Mouse (Mus musculus): ENCODE measurements around the gene Smc2. TPM values are rescaled to one million over a fixed set of nuclear protein-coding genes. Genes with fewer than 3 reads are reported as not detected.
"Not testable (repeated sequence)": the region's sequence is repeated elsewhere in the genome, so short reads cannot be mapped to it uniquely, and the experiment has no call there.

Gene Smc2
- 198 and 226 TPM in 2 replicates for polyA plus RNA-seq (2015; fragmentation: Nextera tagmentation; extraction: Ambion mirVana)

- peak; percentile 100 for ATAC-seq (replicated peaks; ENCODE audit: low FRiP score)
- H3K9me3 ChIP-seq (replicated peaks), result no peaks in the 10 kb centered on the region
- under 1% methylated on average over 53 of the region's 53 CpGs for WGBS
- peak within 1 kb of the TSS; percentile 93 for H3K4me3 ChIP-seq (replicated peaks)
- H3K4me2 ChIP-seq, result peak within 1 kb of the TSS; percentile 67
- H3K9ac ChIP-seq, result peak within 1 kb of the TSS; percentile 72
- H3K4me1 ChIP-seq, result peaks cover 7% of the 10 kb centered on the region; the same call in 1 of the 2 replicates
- no peaks in the 10 kb centered on the region for H3K27me3 ChIP-seq
- H3K27ac ChIP-seq, result peak within 1 kb of the TSS; percentile 86
- H3K36me3 ChIP-seq, result peaks cover 24% of the 10 kb centered on the region
Measured at GRCm38 (mm10) chr4:52438886-52439664, at the start of gene Smc2. TSS of gene Smc2 (plus strand) at chr4:52439243.

DNA sequence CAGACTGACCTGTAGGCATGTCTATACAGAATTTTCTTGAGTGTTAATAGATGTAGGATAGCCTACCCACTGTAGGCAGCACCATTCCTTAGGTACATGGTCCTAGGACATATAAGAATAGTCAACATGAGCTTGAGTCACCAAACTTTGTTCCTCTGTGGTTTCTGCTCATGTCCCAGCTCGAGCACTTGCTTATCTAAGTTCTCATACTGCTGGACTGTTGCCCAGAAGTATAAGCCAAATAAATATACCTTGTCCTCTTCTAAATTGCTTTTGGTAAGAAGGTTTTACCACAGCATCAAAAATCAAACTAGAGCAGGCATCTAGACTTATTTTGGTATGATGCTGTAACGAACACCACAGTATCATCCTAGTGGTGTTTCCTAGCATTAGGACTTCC lies 27.5 kb upstream of the Smc2 start:
- no peak for ATAC-seq (replicated peaks; ENCODE audit: low FRiP score)
- no peak overlapping the region for H3K27ac ChIP-seq
- no peaks in the 10 kb centered on the region for H3K9me3 ChIP-seq (replicated peaks)
- 82% methylated on average over 2 of the region's 2 CpGs for WGBS
- no peak overlapping the region for H3K4me3 ChIP-seq (replicated peaks)
- H3K4me1 ChIP-seq, result no peaks in the 10 kb centered on the region
- no peak overlapping the region for H3K9ac ChIP-seq
- no peak overlapping the region for H3K4me2 ChIP-seq
- no peaks in the 10 kb centered on the region for H3K36me3 ChIP-seq
- H3K27me3 ChIP-seq, result no peaks in the 10 kb centered on the region

DNA sequence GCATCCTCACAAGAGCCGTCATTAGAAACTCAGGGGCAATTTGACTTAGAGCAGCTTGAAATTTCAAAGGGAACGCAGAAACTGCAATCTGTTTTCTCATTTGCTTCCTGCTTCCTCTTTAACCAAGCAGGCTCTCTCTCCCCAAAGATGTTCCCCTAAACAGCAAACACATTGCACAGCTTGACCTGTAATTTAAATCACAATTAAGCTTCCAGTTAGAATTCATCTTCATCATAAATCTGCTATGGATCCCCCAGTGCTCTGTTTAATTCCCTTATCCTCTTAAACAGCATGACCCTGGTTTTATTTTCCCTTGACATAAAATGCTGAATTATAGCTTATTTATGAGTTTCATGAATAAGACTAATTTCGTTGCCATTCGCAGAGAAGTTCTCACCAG lies 15.4 kb upstream of the Smc2 start:
- Histone ChIP-seq H3K4me3 (replicated peaks) (no peak overlapping the region), H3K9ac (no peak overlapping the region), H3K4me1 (no peaks in the 10 kb centered on the region), H3K36me3 (no peaks in the 10 kb centered on the region), H3K27ac (no peak overlapping the region), H3K27me3 (no peaks in the 10 kb centered on the region), H3K4me2 (no peak overlapping the region), H3K9me3 (replicated peaks) (no peaks in the 10 kb centered on the region)
- 41% methylated on average over 4 of the region's 4 CpGs for WGBS
- ATAC-seq (replicated peaks; ENCODE audit: low FRiP score), result no peak

DNA sequence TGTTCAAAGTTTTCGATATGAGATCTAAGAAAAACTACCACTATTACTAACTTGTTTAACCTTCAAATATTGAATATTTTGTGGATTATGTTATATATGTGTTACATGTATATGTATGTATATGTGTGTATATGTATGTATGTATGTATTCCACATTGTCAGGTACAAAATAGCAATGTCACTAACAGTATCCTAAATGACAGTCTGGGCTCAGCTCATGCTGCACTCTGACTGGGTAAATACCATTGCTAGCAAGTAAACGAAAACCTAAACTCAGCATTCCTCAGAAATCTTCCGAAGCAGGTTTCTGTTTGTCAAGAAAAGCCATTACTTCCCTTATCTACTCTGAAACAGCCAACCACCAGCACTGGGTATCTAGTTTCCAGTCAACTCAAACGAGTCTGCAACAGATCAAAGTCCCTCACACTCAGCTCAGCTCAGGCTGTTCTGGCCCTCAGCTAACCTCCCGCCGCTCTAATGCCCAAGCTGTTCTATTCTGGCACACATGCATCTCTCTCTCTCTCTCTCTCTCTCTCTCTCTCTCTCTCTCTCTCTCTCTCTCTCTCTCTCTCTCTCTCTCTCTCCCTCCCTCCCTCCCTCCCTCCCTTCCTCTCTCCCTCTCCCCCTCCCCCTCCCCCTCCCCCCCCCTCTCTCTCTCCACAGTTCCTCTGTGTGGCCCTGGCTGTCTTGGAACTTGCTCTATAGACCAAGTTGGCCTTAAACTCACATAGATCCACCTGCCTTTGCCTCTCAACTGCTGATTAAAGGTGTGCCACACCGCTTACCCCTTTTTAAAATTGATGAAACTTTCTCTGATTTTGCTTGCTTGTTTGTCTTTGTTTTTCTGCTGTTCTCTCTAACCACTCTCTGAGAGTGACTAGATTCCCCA lies 9.5 kb upstream of the Smc2 start:
- no peaks in the 10 kb centered on the region for H3K27me3 ChIP-seq
- 39% methylated on average over 7 of the region's 7 CpGs for WGBS
- 0 out of 2 replicates have a peak overlapping the region, but pooled peaks have one; percentile 12 for H3K4me2 ChIP-seq
- peak; percentile 89 for ATAC-seq (replicated peaks; ENCODE audit: low FRiP score)
- H3K36me3 ChIP-seq, result no peaks in the 10 kb centered on the region
- no peak overlapping the region for H3K27ac ChIP-seq
- H3K4me1 ChIP-seq, result no peaks in the 10 kb centered on the region
- no peak overlapping the region for H3K9ac ChIP-seq
- no peaks in the 10 kb centered on the region for H3K9me3 ChIP-seq (replicated peaks)
- H3K4me3 ChIP-seq (replicated peaks), result no peak overlapping the region

GRCm38 (mm10) chr4:52435551-52435950 lies 3.5 kb upstream of the Smc2 start:
- ATAC-seq (replicated peaks; ENCODE audit: low FRiP score); H3K4me2 ChIP-seq; H3K9ac ChIP-seq; H3K36me3 ChIP-seq; H3K4me3 ChIP-seq (replicated peaks); H3K27me3 ChIP-seq; H3K4me1 ChIP-seq; H3K27ac ChIP-seq; H3K9me3 ChIP-seq (replicated peaks): not testable (repeated sequence)
- 98% methylated on average over 2 of the region's 2 CpGs for WGBS

DNA sequence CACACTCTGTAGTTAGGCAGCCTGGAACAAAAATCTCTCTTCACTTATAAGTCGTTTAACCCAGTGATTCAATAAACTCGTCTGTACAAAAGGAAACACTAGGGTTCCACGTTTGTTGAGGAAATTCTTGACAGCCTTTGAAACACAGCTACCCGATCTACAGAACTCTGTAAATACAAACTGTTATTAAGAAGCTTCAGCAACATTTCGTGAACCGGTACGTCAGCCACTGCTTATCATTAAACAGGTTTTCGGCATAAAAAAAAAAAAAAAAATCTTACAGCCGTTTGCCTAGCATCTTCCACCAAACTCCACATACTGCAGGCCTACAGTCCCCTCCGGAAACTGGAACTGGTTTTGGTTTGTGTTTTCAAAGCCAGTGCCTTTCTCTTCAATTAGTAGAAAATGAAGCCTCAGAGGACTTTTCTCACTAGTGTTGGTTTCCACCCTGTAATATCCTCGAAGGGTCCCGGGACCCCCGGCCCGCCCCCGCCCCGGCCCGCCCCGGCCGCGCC lies 615 bp upstream of the Smc2 start:
- H3K4me1 ChIP-seq, result peaks cover 7% of the 10 kb centered on the region; the same call in 1 of the 2 replicates
- under 1% methylated on average over 20 of the region's 20 CpGs for whole genome bisulfite sequencing
- H3K36me3 ChIP-seq, result peaks cover 18% of the 10 kb centered on the region
- H3K4me3 ChIP-seq (replicated peaks), result peak overlapping the region; percentile 93
- peak overlapping the region; percentile 86 for H3K27ac ChIP-seq
- peak overlapping the region; percentile 72 for H3K9ac ChIP-seq
- peak overlapping the region; percentile 67 for H3K4me2 ChIP-seq
- no peaks in the 10 kb centered on the region for H3K9me3 ChIP-seq (replicated peaks)
- ATAC-seq (replicated peaks; ENCODE audit: low FRiP score), result no peak; the same call in 1 of the 2 replicates
- no peaks in the 10 kb centered on the region for H3K27me3 ChIP-seq

GRCm38 (mm10) chr4:52459726-52460125 lies 20.7 kb downstream of the Smc2 start:
- Histone ChIP-seq H3K27ac (no peak overlapping the region), H3K36me3 (peaks cover 77% of the 10 kb centered on the region), H3K9me3 (replicated peaks) (no peaks in the 10 kb centered on the region), H3K4me2 (no peak overlapping the region), H3K4me3 (replicated peaks) (no peak overlapping the region), H3K9ac (no peak overlapping the region), H3K4me1 (no peaks in the 10 kb centered on the region), H3K27me3 (no peaks in the 10 kb centered on the region)
- 91% methylated on average over 1 of the region's 1 CpGs for whole genome bisulfite sequencing
- no peak for ATAC-seq (replicated peaks; ENCODE audit: low FRiP score)

- Histone ChIP-seq H3K4me1 (no peaks in the 10 kb centered on the region), H3K9ac (no peak overlapping the region), H3K27me3 (no peaks in the 10 kb centered on the region), H3K9me3 (replicated peaks) (no peaks in the 10 kb centered on the region), H3K36me3 (peaks cover 74% of the 10 kb centered on the region), H3K27ac (no peak overlapping the region), H3K4me2 (no peak overlapping the region), H3K4me3 (replicated peaks) (no peak overlapping the region)
- 82% methylated on average over 5 of the region's 5 CpGs for WGBS
- ATAC-seq (replicated peaks; ENCODE audit: low FRiP score), result no peak
Measured at GRCm38 (mm10) chr4:52461321-52461720, 22.3 kb downstream of the Smc2 start.

- H3K4me2 ChIP-seq, result no peak overlapping the region
- H3K27ac ChIP-seq, result no peak overlapping the region
- no peak overlapping the region for H3K4me3 ChIP-seq (replicated peaks)
- no peaks in the 10 kb centered on the region for H3K9me3 ChIP-seq (replicated peaks)
- no peaks in the 10 kb centered on the region for H3K27me3 ChIP-seq
- ATAC-seq (replicated peaks; ENCODE audit: low FRiP score), result no peak
- 62% methylated on average over 3 of the region's 3 CpGs for WGBS
- H3K9ac ChIP-seq, result no peak overlapping the region
- peaks cover 71% of the 10 kb centered on the region for H3K36me3 ChIP-seq
- H3K4me1 ChIP-seq, result no peaks in the 10 kb centered on the region
Measured at GRCm38 (mm10) chr4:52473431-52473830, 34.4 kb downstream of the Smc2 start.

- no peak overlapping the region for H3K27ac ChIP-seq
- no peak overlapping the region for H3K4me2 ChIP-seq
- 93% methylated on average over 4 of the region's 4 CpGs for WGBS
- no peaks in the 10 kb centered on the region for H3K27me3 ChIP-seq
- peaks cover 39% of the 10 kb centered on the region for H3K36me3 ChIP-seq
- no peaks in the 10 kb centered on the region for H3K4me1 ChIP-seq
- ATAC-seq (replicated peaks; ENCODE audit: low FRiP score), result no peak
- no peaks in the 10 kb centered on the region for H3K9me3 ChIP-seq (replicated peaks)
- no peak overlapping the region for H3K4me3 ChIP-seq (replicated peaks)
- H3K9ac ChIP-seq, result no peak overlapping the region
Measured at GRCm38 (mm10) chr4:52487486-52487885, 48.4 kb downstream of the Smc2 start.

DNA sequence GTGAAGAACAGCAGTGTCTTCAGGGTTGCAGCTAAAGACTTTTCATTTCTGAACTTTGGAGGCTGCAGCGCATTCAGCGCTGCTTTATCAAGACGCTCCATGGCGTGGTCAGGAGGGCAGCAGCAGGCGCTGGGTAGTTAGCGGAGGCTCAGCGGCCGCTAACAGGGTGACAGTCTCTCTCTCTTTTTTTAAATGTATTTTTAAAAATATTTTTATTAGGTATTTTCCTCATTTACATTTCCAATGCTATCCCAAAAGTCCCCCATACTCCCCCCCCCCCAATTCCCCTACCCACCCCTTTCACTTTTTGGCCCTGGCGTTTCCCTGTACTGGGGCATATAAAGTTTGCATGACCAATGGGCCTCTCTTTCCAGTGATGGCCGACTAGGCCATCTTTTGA lies 58.1 kb downstream of the Smc2 start, which contains the start of gene Vma21-ps:
Gene Vma21-ps (minus strand): TSS at position 101 of the 400 bp plus-strand sequence.
- H3K9me3 ChIP-seq (replicated peaks); H3K27me3 ChIP-seq; H3K27ac ChIP-seq; H3K4me2 ChIP-seq; ATAC-seq (replicated peaks; ENCODE audit: low FRiP score); H3K9ac ChIP-seq; H3K4me1 ChIP-seq; H3K36me3 ChIP-seq; H3K4me3 ChIP-seq (replicated peaks): not testable (repeated sequence)
- WGBS, result 97% methylated on average over 10 of the region's 10 CpGs

GRCm38 (mm10) chr4:52517580-52517979 lies 78.5 kb downstream of the Smc2 start:
- H3K4me2 ChIP-seq, result no peak overlapping the region
- no peaks in the 10 kb centered on the region for H3K9me3 ChIP-seq (replicated peaks)
- no peak overlapping the region for H3K4me3 ChIP-seq (replicated peaks)
- no peaks in the 10 kb centered on the region for H3K4me1 ChIP-seq
- WGBS, result 20% methylated on average over 4 of the region's 4 CpGs
- ATAC-seq (replicated peaks; ENCODE audit: low FRiP score), result no peak
- no peak overlapping the region for H3K9ac ChIP-seq
- no peaks in the 10 kb centered on the region for H3K27me3 ChIP-seq
- no peak overlapping the region for H3K27ac ChIP-seq
- no peaks in the 10 kb centered on the region for H3K36me3 ChIP-seq
